Mouse (Mus musculus): ENCODE data around the gene Tmem184a. TPM values are rescaled to one million over a fixed set of nuclear protein-coding genes. Genes with fewer than 3 reads are reported as not detected.

Gene Tmem184a
- polyA plus RNA-seq, 2 experiments from 2014 or later: 0.18 TPM; not detected in 1

DNA sequence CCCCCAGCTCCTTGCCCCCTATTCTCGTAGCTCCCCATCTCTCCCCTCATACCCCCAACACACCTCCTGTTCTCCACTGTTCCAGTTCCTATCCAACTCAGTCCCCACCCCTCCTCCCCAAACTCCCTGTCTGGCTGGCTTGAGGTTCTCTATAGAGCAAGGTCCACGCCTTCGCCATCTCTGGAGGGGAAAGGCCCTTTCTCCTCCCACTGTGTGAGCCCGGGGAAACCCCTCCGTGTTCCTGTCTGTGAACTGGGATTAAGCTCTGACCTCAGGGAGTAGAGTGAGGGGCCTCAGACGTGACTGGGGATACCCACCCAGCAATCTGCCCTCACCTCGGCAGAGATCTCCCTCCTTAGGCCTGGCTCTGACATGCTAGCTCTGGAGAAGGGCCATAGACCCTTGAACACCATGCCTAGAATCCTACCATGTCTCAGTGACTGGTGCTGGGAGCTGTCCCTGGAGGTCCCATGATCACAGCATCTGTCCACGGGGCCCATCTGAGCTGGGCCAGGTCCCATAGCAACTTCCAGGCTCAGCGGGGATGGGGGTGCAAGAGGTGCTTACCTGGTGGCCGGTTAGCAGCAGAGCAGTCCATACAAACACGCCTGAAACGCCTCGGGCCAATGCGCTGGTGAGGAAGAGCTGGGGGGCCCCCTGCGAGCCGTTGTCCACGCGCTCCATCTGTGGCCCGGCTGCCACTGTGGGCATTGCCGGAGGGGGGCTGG, 7.2 kb downstream of the Tmem184a start:
- ATAC-seq: no peak

DNA sequence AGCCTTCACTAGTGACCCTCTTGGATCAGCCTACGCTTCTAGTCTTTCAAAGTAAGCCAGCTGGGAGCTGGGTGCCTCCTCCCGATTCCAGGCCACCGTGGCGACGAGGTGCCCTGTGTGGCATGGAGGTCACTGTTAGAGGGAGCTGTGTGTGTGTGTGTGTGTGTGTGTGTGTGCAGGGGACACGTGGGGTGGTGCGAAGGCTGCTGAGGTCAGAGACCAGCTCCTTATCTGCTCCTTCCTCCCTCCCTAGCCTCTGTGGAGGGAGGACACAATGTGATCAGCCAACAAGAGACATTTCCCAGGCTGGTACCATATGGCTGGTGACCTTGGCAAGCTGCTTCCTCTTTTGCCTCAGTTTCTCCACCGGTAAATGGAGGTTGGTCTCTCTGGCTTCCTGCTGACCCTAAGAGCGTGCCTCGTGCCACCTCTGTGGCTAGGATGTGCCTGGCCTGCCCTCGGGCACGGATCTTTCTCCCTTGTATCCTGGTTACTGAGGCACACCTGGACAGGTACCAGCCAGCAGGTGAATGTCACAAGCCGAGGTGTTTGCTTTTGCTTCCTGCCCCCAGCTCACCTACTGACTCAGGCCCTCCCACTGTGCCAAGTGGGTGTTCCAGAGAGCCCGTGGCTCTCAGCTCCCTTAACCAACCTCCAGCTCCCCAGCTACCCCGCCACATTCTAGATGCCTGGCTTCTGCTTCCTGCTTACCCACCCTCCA, 7.9 kb downstream of the Tmem184a start:
- ATAC-seq: no peak

DNA sequence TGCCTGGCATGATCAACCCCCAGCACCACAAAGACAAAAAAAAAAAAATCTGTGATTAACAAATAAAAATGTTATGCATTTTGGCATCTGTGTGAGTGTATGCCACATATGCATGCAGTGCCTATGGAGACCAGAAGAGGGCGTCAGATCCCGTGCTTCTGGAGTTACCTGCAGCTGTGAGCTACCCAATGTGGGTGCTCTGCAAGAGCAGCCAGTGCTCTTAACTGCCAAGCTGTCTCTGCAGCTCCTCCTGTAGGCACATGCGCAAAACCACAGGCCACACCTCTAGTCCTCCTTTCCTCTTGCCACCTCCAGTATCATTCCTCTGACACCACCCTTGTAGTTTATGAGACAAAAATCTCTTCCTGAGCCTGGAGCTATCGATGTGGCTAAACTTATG, 10.3 kb downstream of the Tmem184a start:
- ATAC-seq: no peak

DNA sequence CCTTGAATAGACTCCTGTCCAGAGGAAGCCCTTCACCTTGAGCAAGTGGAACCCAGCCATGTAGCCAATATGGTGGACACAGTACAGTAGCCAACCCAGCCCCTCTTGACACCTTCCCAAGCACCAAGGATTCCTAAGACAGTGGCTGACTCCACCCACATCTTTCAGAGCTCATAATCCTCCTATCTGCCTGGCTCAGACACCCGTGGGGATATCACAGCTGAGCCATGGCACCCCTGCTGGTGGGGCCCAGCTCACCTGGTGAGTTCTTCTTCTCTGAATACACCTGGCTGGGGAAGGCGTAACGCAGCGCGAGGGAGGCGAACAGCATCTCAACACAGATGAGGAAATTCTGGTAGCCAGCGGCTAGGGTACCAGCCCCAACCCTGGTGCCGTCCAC, 13.8 kb downstream of the Tmem184a start:
- no peak for ATAC-seq

DNA sequence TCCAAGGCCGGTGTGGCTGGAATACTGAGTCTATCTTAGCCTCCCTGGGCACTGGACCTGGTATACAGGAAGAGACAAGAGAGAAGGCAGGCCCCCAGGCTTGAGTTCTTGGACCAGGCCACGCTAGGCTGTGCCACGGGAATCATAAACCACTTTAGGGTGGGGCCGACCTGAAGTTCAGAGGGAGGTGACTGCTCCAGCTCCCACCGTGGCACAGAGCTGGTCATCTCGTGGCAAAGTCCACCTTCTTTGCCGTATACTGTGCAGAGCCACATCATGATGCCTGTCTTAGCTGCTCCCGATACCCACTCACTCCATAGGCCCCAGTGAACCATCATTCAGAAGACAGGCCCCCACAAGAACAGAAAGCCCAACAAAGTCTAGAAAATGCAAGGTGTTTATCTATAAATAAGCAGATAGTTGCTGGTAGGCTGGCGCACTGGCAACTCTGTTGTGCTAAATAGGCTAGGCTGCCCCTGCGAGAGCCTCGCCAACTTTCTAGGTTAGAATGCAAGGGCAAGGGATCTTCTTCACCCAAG, 15.1 kb downstream of the Tmem184a start:
- ATAC-seq: no peak

DNA sequence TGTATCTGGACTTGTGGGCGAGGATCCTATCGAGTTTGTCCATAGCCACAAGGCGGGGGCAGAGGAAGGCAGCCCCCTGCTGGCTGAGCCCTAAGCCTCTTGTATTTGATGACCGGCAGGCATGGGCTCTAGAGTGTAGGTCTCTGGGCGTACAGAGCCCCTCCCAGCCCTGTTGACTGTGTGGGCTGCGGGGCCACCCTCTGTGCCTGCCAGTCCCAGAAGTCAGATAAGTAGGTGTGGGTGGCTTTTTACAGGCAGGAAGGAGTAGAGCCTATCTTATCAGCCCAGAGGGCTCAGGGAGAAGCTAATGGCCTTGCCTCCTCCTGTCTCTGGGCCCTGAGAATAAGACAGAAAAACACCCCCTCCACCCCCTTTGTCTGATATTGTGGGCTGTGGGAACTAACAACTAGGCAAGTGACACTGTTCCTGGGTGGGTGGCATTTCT, 15.6 kb downstream of the Tmem184a start:
- ATAC-seq: no peak

DNA sequence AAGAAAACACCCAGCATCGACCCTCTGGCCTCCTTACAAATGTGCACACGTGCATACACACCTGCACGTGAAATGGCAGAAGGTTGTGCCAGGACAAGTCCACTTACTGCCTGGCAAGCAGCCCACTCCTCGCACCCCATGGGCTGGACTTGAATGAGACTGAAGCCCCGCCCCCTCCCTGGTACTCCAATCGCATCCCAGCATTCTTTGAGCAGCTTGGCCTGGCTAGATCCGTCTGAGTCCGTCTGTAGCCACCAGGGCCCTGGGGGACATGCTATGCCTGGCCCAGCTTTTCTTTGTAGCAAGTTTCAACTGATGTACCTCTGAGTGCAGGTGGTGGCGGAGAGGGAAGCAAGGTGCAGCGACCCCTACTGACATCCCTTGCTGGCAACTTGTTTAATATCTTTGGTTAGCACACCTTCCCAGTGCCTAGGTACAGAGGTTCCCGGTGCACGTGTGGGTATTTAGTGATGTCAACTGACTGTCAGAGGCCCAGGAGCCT, 16.1 kb downstream of the Tmem184a start:
- ATAC-seq: no peak

DNA sequence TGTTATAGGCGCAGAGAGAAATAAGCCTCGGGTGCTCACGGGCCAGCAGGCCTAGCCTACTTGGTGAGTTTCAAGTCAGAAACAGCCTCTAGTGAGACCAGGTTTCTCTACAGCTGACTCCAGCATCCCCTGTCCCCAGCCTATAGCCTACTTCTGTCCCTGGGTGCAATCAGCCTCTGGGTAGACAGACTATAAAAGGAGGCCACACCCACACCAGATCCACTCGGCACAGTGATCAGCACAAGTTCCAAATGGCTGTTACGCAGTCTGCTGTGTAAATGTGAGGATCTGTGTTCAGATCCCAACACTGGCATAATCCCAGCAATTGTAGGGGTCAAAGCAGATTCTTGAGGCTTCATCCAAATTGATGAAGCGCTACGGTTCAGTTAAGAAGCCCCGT, 16.6 kb downstream of the Tmem184a start:
- ATAC-seq: no peak

DNA sequence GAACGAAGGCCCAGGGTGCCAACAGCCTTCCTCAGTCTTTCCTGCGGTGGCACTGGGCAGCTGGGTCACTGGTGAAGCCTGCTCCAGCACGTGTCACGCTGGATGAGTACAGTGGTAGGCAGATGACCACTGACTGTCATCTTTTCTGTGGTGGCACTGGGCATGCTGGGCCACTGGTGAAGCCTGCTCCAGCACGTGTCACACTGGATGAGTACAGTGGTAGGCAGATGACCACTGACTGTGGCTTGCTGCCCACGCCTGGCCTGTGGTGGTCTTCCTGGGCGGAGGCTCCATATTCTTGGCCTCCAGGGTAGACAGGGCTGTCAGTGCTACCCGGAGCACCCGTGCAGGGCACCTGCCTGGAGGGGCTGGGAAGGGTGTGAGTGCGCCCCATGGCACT, 17.8 kb downstream of the Tmem184a start:
- ATAC-seq: no peak

DNA sequence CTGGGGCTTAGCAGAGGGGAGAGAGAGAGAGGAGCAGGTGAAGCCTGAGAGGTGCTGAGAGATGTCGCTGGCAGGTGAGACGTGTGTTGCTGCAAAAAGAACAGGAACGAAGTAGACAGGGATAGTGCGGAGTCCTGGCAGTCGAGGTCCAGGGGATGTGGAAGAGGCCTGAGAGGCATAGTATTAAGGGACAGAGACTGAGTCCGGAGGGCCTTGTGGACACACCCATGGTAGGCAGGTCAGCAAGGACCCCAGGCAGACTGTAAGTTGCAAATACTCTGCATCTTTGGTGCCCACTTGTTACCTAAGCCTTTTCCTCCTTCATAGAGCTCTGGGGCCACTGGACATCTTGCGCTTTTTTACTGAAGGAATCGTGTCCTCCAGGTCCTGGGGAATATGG, 18.5 kb downstream of the Tmem184a start:
- ATAC-seq: no peak

DNA sequence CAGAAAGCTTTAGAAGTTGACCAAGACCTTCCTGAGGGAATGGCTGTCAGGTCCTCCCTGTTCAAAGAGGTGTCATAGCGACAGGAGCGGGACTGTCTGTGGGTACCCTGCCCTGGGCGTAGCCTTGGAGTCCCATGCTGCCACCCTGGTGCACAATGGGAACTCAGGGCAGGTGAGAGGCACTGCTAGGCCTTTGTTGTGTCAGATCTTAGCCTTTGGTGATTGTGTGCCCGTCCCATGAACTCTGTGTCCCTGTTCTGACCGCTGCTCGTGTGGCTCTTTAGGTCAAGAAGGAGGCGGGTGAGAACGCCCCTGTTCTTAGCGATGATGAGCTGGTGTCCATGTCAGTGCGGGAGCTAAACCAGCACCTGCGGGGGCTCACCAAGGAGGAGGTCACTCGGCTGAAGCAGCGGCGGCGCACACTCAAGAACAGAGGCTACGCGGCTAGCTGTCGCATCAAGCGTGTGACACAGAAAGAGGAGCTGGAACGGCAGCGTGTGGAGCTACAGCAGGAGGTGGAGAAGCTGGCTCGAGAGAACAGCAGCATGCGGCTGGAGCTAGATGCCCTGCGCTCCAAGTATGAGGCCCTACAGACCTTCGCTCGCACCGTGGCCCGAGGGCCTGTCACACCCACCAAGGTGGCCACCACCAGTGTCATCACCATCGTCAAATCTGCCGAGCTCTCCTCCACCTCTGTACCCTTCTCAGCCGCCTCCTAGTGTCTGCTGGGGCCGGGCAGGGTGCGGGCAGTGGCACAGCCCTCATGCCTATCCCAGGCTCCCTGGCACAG, 19.7 kb downstream of the Tmem184a start:
- no peak for ATAC-seq

DNA sequence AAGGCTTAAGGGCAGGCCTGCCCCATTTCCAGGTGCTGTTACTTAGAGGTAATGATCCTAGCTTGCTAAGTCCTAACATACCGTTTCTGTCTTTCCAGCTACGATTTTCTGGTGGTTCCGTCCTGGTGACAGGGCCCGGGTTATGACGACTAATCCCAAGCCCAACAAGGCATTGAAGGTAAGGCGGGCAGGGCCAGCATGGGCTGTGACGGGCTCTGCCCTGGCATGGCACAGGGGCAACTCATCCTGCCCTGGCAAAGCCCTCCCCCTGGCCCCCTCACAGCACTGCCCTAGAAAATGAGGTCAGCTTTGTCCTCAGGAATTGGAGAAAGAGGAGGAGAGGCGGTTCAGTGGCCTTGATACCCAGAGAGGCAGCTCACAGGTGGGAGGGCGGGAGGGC, 20.7 kb downstream of the Tmem184a start:
- ATAC-seq: no peak

DNA sequence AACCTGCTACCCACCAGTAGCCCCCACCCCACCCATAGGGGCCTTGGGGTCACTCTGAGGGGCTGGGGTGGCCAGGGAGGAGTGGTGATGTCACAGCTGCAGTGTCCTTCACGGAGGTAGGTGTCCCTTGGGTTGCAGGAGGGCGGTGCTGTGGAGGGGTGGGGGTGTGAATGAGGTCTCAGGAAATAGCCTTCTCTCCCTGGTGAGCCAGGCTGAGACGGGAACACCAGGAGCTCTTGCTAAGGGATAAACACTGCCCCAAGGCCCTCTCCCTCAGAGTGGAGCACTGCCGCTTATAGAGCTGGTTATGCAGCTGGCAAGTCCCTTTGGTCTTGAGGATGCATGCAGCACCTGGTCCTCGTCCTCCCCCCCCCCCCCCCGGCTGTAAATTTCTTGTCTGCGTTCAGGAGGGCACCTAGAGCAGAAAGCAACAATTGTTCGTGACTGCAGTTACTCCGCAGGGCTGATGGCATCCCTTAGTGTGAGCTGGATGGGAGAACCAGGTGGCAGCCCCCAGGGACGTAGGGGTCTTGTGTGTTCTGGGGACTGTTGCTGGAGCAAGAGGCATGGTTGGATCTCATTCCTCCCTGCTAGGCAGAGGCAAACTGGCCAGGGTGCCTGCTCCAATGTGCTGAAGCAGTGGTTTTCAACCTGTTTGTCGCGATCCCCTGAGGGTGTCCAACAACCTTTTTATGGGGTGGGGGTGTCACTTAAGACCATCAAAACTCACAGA, 21.4 kb downstream of the Tmem184a start:
- no peak for ATAC-seq

DNA sequence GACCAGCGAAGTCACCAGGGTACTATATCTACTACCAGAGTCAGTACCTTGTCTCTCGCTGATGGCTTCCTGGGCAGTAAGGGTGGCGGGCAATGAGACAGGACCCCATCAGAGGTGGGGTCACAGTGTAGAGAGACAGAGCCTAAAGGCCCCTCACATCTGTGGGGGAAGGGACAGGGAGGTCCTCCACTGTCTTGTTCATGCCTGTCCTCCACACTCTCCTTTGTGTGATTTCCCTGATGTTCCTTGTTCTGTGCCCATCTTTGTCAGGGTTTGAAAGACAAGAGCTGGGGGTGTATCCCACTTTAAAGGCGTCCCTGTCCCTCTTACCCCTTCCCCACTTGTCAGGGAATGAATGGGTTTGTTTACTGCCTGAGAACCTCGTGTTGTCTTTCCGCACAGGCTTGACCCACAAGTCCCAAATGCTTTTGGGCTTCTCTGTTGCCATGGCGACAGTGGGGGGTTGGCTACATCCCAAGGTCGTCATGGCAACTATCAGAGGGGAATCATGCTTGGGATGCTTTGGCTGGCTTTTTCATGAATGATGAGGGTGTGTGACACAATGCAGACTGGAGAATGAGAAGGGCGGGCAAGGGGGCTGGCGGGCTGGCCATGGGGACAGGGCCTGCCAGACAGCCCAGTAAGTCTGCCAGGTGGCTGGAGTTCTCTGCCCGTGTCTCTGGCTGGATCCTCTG, 22.1 kb downstream of the Tmem184a start:
- ATAC-seq: no peak

DNA sequence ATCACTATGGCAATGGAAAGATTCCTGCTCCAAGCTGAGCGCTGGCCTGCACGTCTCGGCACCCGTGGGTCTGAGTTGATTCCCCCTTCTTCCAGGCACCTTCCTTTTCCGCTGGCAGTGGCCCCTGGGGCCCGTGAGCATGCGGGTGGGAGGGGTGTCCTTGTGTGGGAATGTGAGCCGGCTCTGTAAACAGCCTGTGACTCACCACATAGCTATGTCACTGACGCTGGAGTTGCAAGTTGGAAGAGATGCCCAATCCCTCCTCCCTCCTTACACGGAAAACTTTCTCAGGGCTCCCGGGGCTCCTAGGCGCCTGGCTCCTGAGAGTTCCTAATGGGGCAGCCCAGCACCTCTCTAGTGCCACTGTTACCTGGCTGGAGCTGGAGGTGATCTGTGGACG, 22.8 kb downstream of the Tmem184a start:
- no peak for ATAC-seq

DNA sequence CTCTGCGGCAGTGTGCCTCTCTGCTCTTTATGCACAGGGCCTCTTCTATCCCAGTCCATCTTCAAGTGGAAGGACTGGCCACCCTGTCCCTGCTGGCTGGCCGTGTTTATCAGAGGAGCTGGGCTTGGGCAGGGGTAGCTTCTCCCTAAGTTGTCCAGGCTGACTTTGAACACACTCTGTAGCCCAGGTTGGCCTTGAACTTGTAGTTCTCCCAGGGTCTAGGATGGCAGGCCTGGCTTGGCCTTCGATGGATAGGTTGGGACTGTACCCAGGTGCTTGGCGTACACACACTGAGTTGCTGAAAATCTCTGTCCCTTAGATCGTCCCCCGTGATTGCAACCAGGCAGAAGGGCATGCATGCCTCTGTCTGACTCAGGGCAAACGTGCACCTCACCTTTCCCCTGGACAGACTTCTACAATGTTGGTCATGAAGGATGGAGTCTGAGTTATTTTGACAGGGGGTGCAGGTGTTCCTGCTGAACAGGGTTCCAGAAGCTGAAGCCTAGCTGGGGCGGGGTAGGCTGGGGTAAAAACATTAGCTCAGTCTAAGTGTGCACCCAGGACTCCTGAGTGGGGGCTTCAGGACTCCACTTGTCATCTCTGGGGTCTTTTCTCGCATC, 23.6 kb downstream of the Tmem184a start:
- no peak for ATAC-seq

DNA sequence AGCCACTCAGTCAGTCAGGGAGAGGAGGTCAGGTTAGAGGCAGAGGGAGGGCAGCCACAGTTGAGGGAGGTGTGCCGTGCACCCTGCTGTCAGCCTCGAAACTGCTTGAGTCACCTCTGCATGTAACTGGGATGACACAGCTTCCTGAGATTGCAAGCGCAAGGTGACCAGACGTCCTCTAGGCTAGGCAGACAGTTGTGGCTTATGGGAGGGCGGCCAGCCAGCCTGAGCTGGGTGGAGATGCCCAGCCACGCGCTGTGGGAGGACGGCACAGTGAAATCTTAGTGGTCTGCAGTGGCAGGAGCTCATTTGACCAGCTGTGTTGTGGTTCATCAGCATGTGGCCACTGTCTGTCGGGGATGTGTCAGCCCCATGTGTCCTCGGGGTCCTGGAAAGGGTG, 24.8 kb downstream of the Tmem184a start:
- ATAC-seq: no peak

DNA sequence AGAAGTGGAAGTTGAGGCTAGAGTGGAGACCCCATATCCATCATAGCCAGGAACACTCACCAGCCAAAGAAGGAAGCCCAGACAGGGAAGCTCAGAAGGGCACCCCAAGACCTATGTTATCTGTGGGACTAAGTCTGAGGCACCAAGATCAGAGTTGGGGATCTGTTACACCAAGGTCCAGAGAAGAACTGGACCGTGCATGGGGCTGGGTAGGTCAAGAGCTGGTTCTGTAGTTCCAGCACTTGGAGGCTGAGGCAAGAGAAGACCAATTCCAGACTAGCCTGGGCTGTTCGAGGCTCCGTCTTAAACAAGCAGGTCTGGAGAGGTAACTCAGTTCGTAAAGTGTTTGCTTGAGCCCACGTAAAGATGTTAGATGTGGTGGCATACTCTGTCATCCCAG, 25.6 kb downstream of the Tmem184a start:
- no peak for ATAC-seq

DNA sequence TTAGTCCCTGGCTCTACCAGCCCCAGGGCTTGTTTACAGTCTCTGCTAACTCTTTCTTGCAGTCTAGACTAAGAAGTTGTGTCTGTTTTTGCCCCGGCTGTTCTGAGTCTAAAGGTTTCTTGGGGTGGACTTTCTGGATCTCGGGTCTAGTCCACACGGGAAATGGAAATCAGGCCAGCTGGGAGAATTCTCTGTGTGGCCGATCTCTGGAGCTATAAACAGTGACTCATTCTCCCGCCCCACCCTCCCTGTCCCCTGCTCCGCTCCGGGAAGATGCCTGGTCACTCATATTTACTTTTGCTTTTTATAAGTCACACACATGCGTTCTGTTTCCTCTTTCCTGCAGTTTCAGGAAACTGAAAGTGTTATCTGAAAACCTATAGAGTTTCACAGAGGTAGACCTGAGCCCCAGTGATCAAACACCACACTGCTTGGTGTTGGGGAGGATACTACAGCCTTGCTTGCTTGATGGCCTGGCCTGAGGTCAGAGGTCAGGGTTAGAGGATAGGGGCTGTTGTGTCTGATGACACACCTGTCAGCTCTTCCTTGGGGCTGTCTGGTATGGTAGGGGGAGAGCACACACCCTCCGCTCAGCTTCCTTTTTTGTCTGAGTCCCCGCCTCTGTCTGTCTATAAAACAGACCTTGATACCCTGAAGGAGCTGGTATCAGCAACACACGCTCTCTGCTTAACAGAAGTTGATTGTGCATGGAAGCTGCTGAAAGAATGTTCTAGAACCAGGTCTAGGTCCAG, 26.2 kb downstream of the Tmem184a start:
- ATAC-seq: no peak

DNA sequence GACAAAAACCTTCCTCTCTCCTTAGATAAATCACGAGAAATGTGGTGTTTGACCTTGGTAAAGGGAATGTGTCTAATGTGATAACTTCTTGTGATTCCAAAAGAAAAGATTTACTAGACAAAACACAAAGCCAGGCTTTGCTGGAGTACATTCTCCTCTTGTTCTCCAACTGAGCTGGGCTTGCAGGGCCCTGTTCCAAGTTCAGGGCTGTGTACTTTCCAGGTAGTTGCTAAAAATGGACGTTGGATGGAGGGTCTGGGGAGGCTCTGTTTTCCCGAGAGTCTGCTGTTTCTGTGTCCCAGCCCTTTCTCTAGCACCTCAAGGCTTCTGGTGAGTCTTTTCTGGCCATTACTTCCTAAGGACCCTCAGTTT, 26.8 kb downstream of the Tmem184a start:
- ATAC-seq: no peak
